Mouse (Mus musculus): ENCODE measurements around the gene Ints1. TPM values are rescaled to one million over a fixed set of nuclear protein-coding genes. Genes with fewer than 3 reads are reported as not detected.
A peak's percentile ranks its signal among the peaks of the same experiment; 100 is the strongest.

Ints1 gene
- polyA plus RNA-seq, 1 experiment, result 64.4 TPM

- H3K27ac ChIP-seq (ENCODE audit: insufficient read depth, low read length), result no peak overlapping the region
- WGBS, result 82% methylated on average over 7 of the region's 7 CpGs
- no peak for TF ChIP-seq POLR2A (IDR thresholded peaks at IDR 0.05; ENCODE audit: borderline replicate concordance, insufficient read depth, low read length)
- no peaks in the 10 kb centered on the region; the same call in 1 of the 2 replicates for H3K4me1 ChIP-seq (ENCODE audit: control insufficient read depth, insufficient read depth, low read length)
- no peak overlapping the region for H3K4me3 ChIP-seq (replicated peaks; ENCODE audit: insufficient read depth, low read depth, low read length)
- no peak for DNase-seq
- no peaks in the 10 kb centered on the region for H3K27me3 ChIP-seq (ENCODE audit: control insufficient read depth, insufficient read depth, low read length)
Observed at GRCm38 (mm10) chr5:139738592-139739315, 36.7 kb downstream of the Ints1 start.

DNA sequence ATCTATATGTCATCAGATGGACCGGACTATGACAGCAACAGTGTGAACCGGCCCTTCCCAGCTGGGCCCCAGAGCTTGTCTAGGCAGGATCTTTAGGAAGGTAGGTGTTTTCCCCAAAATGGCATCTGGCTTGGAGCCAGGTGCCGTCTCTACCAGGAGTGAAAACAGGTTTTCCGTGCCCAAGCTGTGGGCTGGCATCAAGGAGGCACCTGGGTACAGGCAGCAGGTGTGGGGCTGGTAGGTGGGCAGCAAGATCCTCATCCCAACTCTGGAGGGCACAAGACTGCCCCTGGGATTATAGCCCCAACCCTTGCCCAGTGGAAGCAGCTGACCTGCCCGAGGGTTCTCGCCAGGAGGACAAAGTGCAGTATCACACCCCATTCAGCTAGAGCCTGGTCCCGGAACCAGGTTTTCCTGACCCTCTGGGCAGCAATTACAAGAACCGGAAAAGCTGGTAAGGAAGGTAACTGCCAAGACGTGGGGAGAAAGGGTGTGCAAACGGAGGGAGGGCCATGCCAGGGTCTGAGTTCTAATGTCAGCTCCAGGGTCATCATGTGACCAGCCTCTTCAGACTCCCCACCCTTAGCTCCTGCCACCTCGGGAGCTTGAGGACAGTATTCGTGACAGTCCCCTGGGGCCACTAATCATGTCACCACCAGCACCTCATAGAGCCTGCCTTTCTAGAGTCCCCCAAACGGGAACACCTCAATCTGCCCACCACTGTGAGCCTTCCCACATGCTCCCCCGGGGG is 37.5 kb downstream of the Ints1 start:
- TF ChIP-seq CTCF (IDR thresholded peaks at IDR 0.05; ENCODE audit: borderline replicate concordance, insufficient read depth, low read depth, low read length) (no peak), POLR2A (IDR thresholded peaks at IDR 0.05; ENCODE audit: borderline replicate concordance, insufficient read depth, low read length) (no peak)

DNA sequence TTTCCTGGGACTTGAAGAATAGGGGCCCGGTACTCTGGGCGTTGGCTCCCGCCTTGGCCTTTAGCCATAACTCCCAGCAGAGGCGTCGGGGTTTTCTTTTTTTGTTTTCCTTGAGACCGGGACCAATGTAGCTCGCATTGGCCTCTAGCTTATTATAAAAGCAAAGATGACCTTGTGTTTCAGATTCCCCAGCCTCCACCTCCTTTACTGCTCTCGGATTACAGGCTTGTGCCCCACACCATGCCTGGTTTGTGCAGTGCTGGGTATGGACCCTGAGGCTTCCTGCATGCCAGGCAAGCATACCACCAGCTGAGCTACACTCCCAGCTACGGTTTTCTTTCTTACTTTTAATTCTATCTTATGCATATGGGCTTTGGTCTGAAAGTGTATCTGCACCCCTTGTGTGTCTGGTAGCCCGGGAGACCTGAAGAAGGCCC is 39.0 kb downstream of the Ints1 start:
- Histone ChIP-seq H3K4me3 (replicated peaks; ENCODE audit: insufficient read depth, low read depth, low read length) (no peak overlapping the region), H3K27ac (ENCODE audit: insufficient read depth, low read length) (no peak overlapping the region), H3K27me3 (ENCODE audit: control insufficient read depth, insufficient read depth, low read length) (no peaks in the 10 kb centered on the region), H3K4me1 (ENCODE audit: control insufficient read depth, insufficient read depth, low read length) (peaks cover under 1% of the 10 kb centered on the region)
- TF ChIP-seq POLR2A (IDR thresholded peaks at IDR 0.05; ENCODE audit: borderline replicate concordance, insufficient read depth, low read length), result no peak
- TF ChIP-seq CTCF (IDR thresholded peaks at IDR 0.05; ENCODE audit: borderline replicate concordance, insufficient read depth, low read depth, low read length), result no peak
- WGBS, result 21% methylated on average over 10 of the region's 10 CpGs
- DNase-seq, result no peak

More for the DNA sequence above, 37.5 kb downstream of the Ints1 start:
- H3K4me1 ChIP-seq (ENCODE audit: control insufficient read depth, insufficient read depth, low read length), result no peaks in the 10 kb centered on the region; the same call in 1 of the 2 replicates
- DNase-seq, result no peak
- 68% methylated on average over 14 of the region's 14 CpGs for WGBS
- H3K27ac ChIP-seq (ENCODE audit: insufficient read depth, low read length), result no peak overlapping the region
- H3K4me3 ChIP-seq (replicated peaks; ENCODE audit: insufficient read depth, low read depth, low read length), result no peak overlapping the region
- H3K27me3 ChIP-seq (ENCODE audit: control insufficient read depth, insufficient read depth, low read length), result no peaks in the 10 kb centered on the region

DNA sequence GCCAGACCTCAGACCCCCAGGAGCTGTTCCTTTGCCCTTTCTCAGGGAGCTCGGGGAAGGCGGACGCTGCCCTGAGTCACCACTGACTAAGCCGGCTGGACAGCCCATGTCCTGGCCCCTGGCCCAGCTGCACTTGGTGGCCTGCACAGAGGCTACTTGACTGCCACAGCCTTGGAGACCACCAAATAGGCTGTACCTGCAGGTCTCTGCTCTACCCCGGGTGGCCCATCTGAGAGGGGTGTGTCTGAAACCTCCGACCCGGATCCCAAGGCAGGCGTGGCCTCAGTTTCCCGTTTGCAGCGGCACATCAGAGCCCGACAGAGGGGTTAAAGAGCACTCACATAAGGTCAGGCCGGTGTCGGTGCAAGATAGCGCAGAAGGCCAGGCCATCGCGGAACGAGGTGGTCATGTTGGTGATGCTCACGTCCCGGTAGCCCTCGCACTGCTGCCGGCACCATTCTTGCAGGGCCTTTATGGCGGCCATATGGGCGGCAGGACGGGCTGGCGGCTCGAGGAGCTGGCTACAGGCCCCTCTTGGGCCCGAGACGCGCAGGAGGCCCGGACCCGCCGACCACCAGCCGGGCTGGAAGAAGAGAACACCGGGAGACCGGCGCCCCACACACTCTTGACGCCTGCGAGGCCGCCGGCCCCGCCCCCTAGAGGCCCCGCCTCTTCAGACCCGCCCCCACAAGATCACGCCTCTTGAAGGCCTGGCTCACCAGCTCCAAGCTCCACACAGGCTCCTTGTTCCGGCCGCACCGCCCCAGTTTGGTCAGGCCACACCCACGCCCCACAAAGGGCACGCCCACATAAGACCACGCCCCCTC is 39.6 kb downstream of the Ints1 start, which contains the start of gene Micall2:
Gene Micall2, minus strand, starts transcription at position 660 of the 827 bp plus-strand sequence.
- Histone ChIP-seq H3K4me1 (ENCODE audit: control insufficient read depth, insufficient read depth, low read length) (peaks cover 7% of the 10 kb centered on the region), H3K4me3 (replicated peaks; ENCODE audit: insufficient read depth, low read depth, low read length) (peak within 1 kb of the TSS; percentile 52), H3K27me3 (ENCODE audit: control insufficient read depth, insufficient read depth, low read length) (no peaks in the 10 kb centered on the region), H3K27ac (ENCODE audit: insufficient read depth, low read length) (no peak within 1 kb of the TSS)
- DNase-seq, result peak; percentile 70 to 80
- WGBS, result 3% methylated on average over 50 of the region's 50 CpGs
- TF ChIP-seq POLR2A (IDR thresholded peaks at IDR 0.05; ENCODE audit: borderline replicate concordance, insufficient read depth, low read length), result no peak
- TF ChIP-seq CTCF (IDR thresholded peaks at IDR 0.05; ENCODE audit: borderline replicate concordance, insufficient read depth, low read depth, low read length), result no peak

DNA sequence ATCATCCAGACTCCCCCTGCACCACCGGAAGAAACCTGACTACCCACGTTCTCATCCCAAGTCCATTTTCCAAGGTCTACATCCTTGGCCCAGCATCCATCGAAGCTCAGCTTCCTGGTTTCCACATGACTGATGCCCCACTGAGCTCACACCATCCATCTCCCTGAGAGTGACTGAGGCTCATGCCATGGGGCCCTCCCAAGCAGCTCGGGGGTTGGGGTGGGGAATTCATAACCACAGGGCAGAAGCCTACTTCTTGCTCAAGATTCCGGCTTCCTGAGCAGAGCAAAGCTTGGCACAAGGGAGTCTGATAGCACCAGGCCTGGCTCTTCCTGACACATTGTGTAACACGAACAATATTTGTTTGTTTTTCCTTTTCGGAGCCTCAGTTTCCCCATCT is 40.7 kb downstream of the Ints1 start:
- Histone ChIP-seq H3K27me3 (ENCODE audit: control insufficient read depth, insufficient read depth, low read length) (no peaks in the 10 kb centered on the region), H3K4me1 (ENCODE audit: control insufficient read depth, insufficient read depth, low read length) (peaks cover 8% of the 10 kb centered on the region), H3K4me3 (replicated peaks; ENCODE audit: insufficient read depth, low read depth, low read length) (no peak overlapping the region), H3K27ac (ENCODE audit: insufficient read depth, low read length) (no peak overlapping the region)
- no peak for TF ChIP-seq POLR2A (IDR thresholded peaks at IDR 0.05; ENCODE audit: borderline replicate concordance, insufficient read depth, low read length)
- no peak for TF ChIP-seq CTCF (IDR thresholded peaks at IDR 0.05; ENCODE audit: borderline replicate concordance, insufficient read depth, low read depth, low read length)
- WGBS, result 75% methylated on average over 7 of the region's 7 CpGs
- DNase-seq, result no peak

GRCm38 (mm10) chr5:139734016-139734415 is 41.5 kb downstream of the Ints1 start:
- TF ChIP-seq POLR2A (IDR thresholded peaks at IDR 0.05; ENCODE audit: borderline replicate concordance, insufficient read depth, low read length), result no peak
- DNase-seq, result no peak
- Histone ChIP-seq H3K27me3 (ENCODE audit: control insufficient read depth, insufficient read depth, low read length) (no peaks in the 10 kb centered on the region), H3K27ac (ENCODE audit: insufficient read depth, low read length) (no peak overlapping the region), H3K4me1 (ENCODE audit: control insufficient read depth, insufficient read depth, low read length) (peaks cover 8% of the 10 kb centered on the region), H3K4me3 (replicated peaks; ENCODE audit: insufficient read depth, low read depth, low read length) (no peak overlapping the region)
- WGBS, result 95% methylated on average over 3 of the region's 3 CpGs

DNA sequence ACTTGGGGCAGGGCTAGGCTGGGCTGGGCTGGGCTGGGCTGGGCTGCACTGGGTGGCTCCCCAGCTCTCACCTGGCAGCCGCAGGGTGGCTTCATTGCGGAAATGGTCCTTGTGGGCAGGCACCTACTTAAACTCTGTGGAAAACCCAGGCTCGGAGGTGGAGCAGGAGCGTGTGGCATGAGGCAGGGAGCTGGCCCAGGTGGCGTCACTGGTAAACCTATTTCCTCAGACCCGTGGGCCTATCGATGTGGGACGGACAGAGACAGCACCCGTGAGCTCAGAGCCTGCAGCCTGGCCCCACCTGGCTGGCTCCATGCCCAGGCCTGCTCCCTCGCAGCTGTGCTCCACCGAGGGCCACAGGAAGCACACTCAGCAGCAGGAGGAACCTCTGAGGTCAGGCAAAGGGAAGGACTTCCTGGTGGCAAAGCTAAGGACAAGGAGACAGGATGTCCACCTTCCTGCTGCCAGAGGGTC is 42.8 kb downstream of the Ints1 start:
- no peak overlapping the region for H3K27ac ChIP-seq (ENCODE audit: insufficient read depth, low read length)
- no peak for TF ChIP-seq CTCF (IDR thresholded peaks at IDR 0.05; ENCODE audit: borderline replicate concordance, insufficient read depth, low read depth, low read length)
- TF ChIP-seq POLR2A (IDR thresholded peaks at IDR 0.05; ENCODE audit: borderline replicate concordance, insufficient read depth, low read length), result no peak
- no peak overlapping the region for H3K4me3 ChIP-seq (replicated peaks; ENCODE audit: insufficient read depth, low read depth, low read length)
- H3K4me1 ChIP-seq (ENCODE audit: control insufficient read depth, insufficient read depth, low read length), result peaks cover 8% of the 10 kb centered on the region
- 62% methylated on average over 11 of the region's 11 CpGs for WGBS
- no peak for DNase-seq
- H3K27me3 ChIP-seq (ENCODE audit: control insufficient read depth, insufficient read depth, low read length), result no peaks in the 10 kb centered on the region

All from cerebellum, adult 2 months (tissue).